Mouse (Mus musculus): ENCODE measurements around the gene Akap5.

DNA sequence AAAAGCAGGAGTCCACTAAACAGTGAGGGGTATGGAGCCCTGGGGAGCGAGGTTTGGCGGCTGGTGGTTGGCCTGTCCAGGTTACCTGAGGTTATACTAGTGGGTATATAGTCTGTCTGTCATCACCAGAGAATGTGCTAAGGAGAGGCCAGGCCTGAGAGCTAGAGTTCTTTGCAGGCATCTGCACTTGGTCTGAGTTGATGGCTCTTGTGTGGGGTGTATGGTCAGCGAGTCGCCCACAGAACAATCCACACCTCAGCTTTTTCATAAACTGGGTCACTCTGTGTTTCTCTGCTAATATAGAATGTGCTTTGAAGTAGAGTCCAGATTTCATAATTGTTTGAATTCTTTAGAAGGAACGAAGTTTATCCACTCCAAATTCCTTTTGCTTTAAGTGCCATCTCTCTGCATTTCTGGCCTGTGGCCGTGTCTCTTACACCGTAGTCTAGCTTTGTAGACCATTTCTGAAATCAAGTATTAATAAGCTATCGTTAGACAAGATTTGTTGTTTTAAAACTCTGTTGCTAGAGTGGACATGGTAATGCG lies 25.3 kb upstream of the Akap5 start:
- TF ChIP-seq CTCF (IDR thresholded peaks at IDR 0.05; ENCODE audit: low read depth, low read length), result no peak
- no peak for TF ChIP-seq GATA2 (IDR thresholded peaks at IDR 0.05; ENCODE audit: borderline replicate concordance, low read depth, low read length)
- no peak for TF ChIP-seq GATA1 (IDR thresholded peaks at IDR 0.05; ENCODE audit: borderline replicate concordance, low read length)
